Mouse (Mus musculus) E14TG2a.4 (cell line): ENCODE measurements at regions not wholly inside any gene's neighbourhood (a gene's known extent, or its start where the extent isn't known, plus 50 kb on each side); places are given as distances from the start of the nearest gene placed in this dataset.

Source experiments
- CTCF ChIP-seq: conservative IDR thresholded peaks from 2 replicates; pipeline ENCODE4 v1.5.1; 2014; ENCODE audit warnings: low read length
- NANOG ChIP-seq: IDR thresholded peaks from 2 replicates; pipeline ENCODE4 v1.6.1; 2014; ENCODE audit warnings: borderline replicate concordance, low read length, mixed read lengths
- POU5F1 ChIP-seq: IDR thresholded peaks from 2 replicates; pipeline ENCODE4 v1.6.1; 2014; ENCODE audit warnings: low read length, borderline replicate concordance

DNA sequence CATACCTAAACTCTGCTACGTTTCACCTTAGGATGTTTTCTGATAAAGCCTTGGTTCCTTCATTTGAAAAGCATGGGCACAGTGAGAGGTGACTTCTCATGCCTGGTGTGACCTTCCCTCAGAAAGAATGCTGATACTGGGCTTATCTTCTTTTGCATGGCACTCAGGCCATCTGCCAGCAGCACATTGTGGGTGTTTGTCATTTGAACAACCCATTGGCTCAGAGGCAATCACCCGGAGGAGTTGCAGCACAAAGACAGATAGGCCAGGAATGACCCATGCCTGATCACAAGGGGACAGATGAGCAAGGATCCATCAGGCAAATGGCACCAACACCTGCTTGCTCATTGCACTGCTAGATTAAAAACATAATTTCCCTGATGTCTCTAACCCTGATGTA is 572.7 kb upstream of the Fam19a5 start:
- no peak for TF ChIP-seq CTCF
- TF ChIP-seq NANOG, result no peak
- TF ChIP-seq POU5F1, result no peak
